Mouse (Mus musculus) spleen, postnatal 10 days (tissue): ENCODE results near the gene Tsr3.

Experiments used
- DNase-seq, 2 experiments: peaks; one replicate each; pipeline ENCODE4 v3.0.0; 2021 to 2022; ENCODE audit warnings: low spot score in 2 of 2

The Tsr3 gene

GRCm38 (mm10) chr17:25243131-25243780 lies 3.3 kb downstream of the Tsr3 start:
- DNase-seq, result no peak

- no peak for DNase-seq
These were observed 4.3 kb downstream of the Tsr3 start for GRCm38 (mm10) chr17:25244239-25244638.

GRCm38 (mm10) chr17:25248033-25248750 lies 8.2 kb downstream of the Tsr3 start:
- DNase-seq, result no peak

GRCm38 (mm10) chr17:25250181-25250835 lies 10.3 kb downstream of the Tsr3 start:
- DNase-seq, result no peak

- DNase-seq, result no peak
These were observed 12.7 kb downstream of the Tsr3 start for GRCm38 (mm10) chr17:25252643-25253042.

GRCm38 (mm10) chr17:25253760-25254159 lies 13.8 kb downstream of the Tsr3 start:
- no peak for DNase-seq

GRCm38 (mm10) chr17:25255110-25255509 lies 15.1 kb downstream of the Tsr3 start:
- DNase-seq, result no peak

- DNase-seq, result no peak
These were observed 16.3 kb downstream of the Tsr3 start, which contains the start of gene Baiap3 for GRCm38 (mm10) chr17:25256140-25256754. Gene Baiap3 (minus strand): TSS chr17:25256364.

- DNase-seq, result no peak
These were observed 17.9 kb downstream of the Tsr3 start for GRCm38 (mm10) chr17:25257804-25258261.

GRCm38 (mm10) chr17:25264453-25264852 lies 24.5 kb downstream of the Tsr3 start:
- DNase-seq, result no peak

- no peak for DNase-seq
These were observed 30.9 kb downstream of the Tsr3 start for GRCm38 (mm10) chr17:25270795-25271335.

GRCm38 (mm10) chr17:25272326-25272725 lies 32.4 kb downstream of the Tsr3 start:
- DNase-seq, result peak; percentile 49 to 67

GRCm38 (mm10) chr17:25272951-25273705 lies 33.2 kb downstream of the Tsr3 start:
- DNase-seq, result peak; percentile 89 to 98

- peak; percentile 85 to 93 for DNase-seq
These were observed 33.9 kb downstream of the Tsr3 start for GRCm38 (mm10) chr17:25273706-25274501.

- DNase-seq, result no peak
These were observed 34.8 kb downstream of the Tsr3 start, which contains the start of gene Ube2i for GRCm38 (mm10) chr17:25274571-25275346. Gene Ube2i (minus strand): TSS chr17:25274622.

GRCm38 (mm10) chr17:25275833-25276232 lies 35.9 kb downstream of the Tsr3 start:
- DNase-seq, result no peak

- DNase-seq, result peak in 1 of 2 experiments; percentile 68
These were observed 42.2 kb downstream of the Tsr3 start for GRCm38 (mm10) chr17:25282133-25282532.

GRCm38 (mm10) chr17:25285033-25285432 lies 45.1 kb downstream of the Tsr3 start:
- DNase-seq, result peak; percentile 61 to 78

GRCm38 (mm10) chr17:25288842-25289241 lies 48.9 kb downstream of the Tsr3 start:
- peak in 1 of 2 experiments; percentile 70 for DNase-seq
